Mouse (Mus musculus) G1E (cell line): ENCODE measurements around the gene Shld1. TPM values are rescaled to one million over a fixed set of nuclear protein-coding genes. Genes with fewer than 3 reads are reported as not detected.

Experiments
- ATAC-seq: 2 replicates; pipeline ENCODE4 v1.8.0; 2016; ENCODE audit warnings: mild to moderate bottlenecking; ENCODE audit not compliant: insufficient number of reproducible peaks, poor library complexity, low FRiP score, severe bottlenecking; ENCODE audit errors: extremely low read depth
- DNase-seq: peaks from one replicate; pipeline ENCODE4 v3.0.0; 2012; ENCODE audit warnings: low spot score
- H3K27me3 ChIP-seq: 2 replicates; pipeline ENCODE4 v1.6.1; 2012; ENCODE audit warnings: mild to moderate bottlenecking, low read length, inconsistent platforms; ENCODE audit not compliant: insufficient read depth
- H3K36me3 ChIP-seq: replicated peaks from 2 replicates; pipeline ENCODE3; 2012; ENCODE audit warnings: mild to moderate bottlenecking, inconsistent platforms
- H3K4me1 ChIP-seq: 2 replicates; pipeline ENCODE4 v1.6.1; 2012; ENCODE audit warnings: low read depth, low read length, inconsistent platforms, mixed read lengths; ENCODE audit not compliant: insufficient read depth
- H3K4me3 ChIP-seq: 2 replicates; pipeline ENCODE4 v1.5.1; 2012; ENCODE audit warnings: low read depth, mild to moderate bottlenecking, inconsistent platforms, low read length, moderate library complexity, mixed read lengths
- H3K9me3 ChIP-seq: replicated peaks from 2 replicates; pipeline ENCODE4 v1.6.1; 2012; ENCODE audit warnings: inconsistent platforms
- CTCF ChIP-seq: IDR thresholded peaks from 2 replicates; pipeline ENCODE4 v1.5.1; 2012; ENCODE audit warnings: low read depth, low read length, inconsistent platforms, mixed read lengths
- GATA1 ChIP-seq: IDR thresholded peaks from 2 replicates; pipeline ENCODE4 v1.6.1; 2012; ENCODE audit warnings: borderline replicate concordance, low read length, inconsistent platforms, mixed read lengths
- GATA2 ChIP-seq: IDR thresholded peaks from 2 replicates; pipeline ENCODE4 v1.6.1; 2012; ENCODE audit warnings: low read depth, low read length, inconsistent platforms, borderline replicate concordance
- POLR2AphosphoS5 ChIP-seq: IDR thresholded peaks from 2 replicates; pipeline ENCODE4 v1.6.1; 2012; ENCODE audit warnings: low read depth, low read length, inconsistent platforms; ENCODE audit not compliant: insufficient replicate concordance
- TAL1 ChIP-seq: conservative IDR thresholded peaks from 2 replicates; pipeline ENCODE4 v1.6.1; 2012; ENCODE audit warnings: low read depth, low read length, inconsistent platforms, mixed read lengths
- polyA plus RNA-seq: library from polyadenylated mRNA; stranded (reverse); fragments of >175 nt; gene quantifications from 2 replicates; pipeline ENCODE4 v1.2.3, GENCODE M21; 2012
- total RNA-seq, 2 experiments: library from RNA; stranded (forward) in 1 of 2; stranded (reverse) in 1 of 2; fragments of 200-1000 nt in 1 of 2; fragments of >200 nt in 1 of 2; fragmentation: Nextera tagmentation in 1 of 2; gene quantifications; 2 replicates each; pipeline ENCODE4 v1.2.3; 2014 to 2017

Shld1 gene
- total and polyA plus RNA-seq, 3 experiments = 2.7 to 15.0 (median 5.2) TPM

GRCm38 (mm10) chr2:132716154-132716553 lies 29.4 kb downstream of the Shld1 start:
- Histone ChIP-seq H3K4me1 (peaks cover 14% of the 10 kb centered on the region), H3K27me3 (no peaks in the 10 kb centered on the region), H3K9me3 (no peaks in the 10 kb centered on the region), H3K4me3 (no peak overlapping the region), H3K36me3 (peaks cover 5% of the 10 kb centered on the region)
- DNase-seq = no peak
- TF ChIP-seq CTCF (peak; percentile 73), GATA1 (no peak)
- peak; percentile 76 for ATAC-seq

GRCm38 (mm10) chr2:132716901-132717536 lies 30.3 kb downstream of the Shld1 start:
- no peaks in the 10 kb centered on the region for H3K9me3 ChIP-seq
- TF ChIP-seq POLR2AphosphoS5 = no peak
- TF ChIP-seq CTCF = no peak
- peaks cover 5% of the 10 kb centered on the region for H3K36me3 ChIP-seq
- H3K27me3 ChIP-seq = no peaks in the 10 kb centered on the region
- H3K4me1 ChIP-seq = peaks cover 21% of the 10 kb centered on the region
- DNase-seq (no peak), ATAC-seq (no peak)
- no peak overlapping the region for H3K4me3 ChIP-seq

- no peak for TF ChIP-seq GATA2
- TF ChIP-seq TAL1 = no peak
- TF ChIP-seq POLR2AphosphoS5 = no peak
- no peak for TF ChIP-seq GATA1
- DNase-seq (no peak), ATAC-seq (no peak)
- H3K36me3 ChIP-seq = peaks cover 5% of the 10 kb centered on the region
- no peaks in the 10 kb centered on the region for H3K27me3 ChIP-seq
- H3K9me3 ChIP-seq = no peaks in the 10 kb centered on the region
- peaks cover 26% of the 10 kb centered on the region for H3K4me1 ChIP-seq
- H3K4me3 ChIP-seq = no peak overlapping the region
Measured at GRCm38 (mm10) chr2:132717537-132717912, 30.8 kb downstream of the Shld1 start.

GRCm38 (mm10) chr2:132720921-132721566 lies 34.3 kb downstream of the Shld1 start:
- Histone ChIP-seq H3K27me3 (no peaks in the 10 kb centered on the region), H3K4me3 (no peak overlapping the region), H3K36me3 (peaks cover 10% of the 10 kb centered on the region), H3K4me1 (peaks cover 55% of the 10 kb centered on the region), H3K9me3 (no peaks in the 10 kb centered on the region)
- TF ChIP-seq GATA1 (no peak), GATA2 (no peak), TAL1 (no peak), POLR2AphosphoS5 (no peak), CTCF (no peak)
- no peak for ATAC-seq
- DNase-seq = no peak

DNA sequence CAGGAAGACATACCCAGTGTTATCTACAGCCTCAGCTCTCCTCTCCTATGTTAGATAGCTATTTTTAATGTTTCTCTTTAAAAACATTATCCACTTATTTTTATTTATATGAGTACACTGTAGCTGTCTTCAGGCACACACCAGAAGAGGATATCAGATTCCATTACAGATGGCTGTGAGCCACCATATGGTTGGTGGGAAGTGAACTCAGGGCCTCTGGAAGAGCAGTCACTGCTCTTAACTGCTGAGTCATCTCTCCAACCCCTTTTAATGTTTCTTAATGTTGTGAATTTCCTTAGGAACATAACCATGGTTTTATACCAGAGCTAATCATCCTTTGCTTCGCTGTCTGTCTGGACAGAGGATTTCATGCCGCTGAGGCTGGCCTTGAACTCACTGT lies 35.1 kb downstream of the Shld1 start:
- ATAC-seq (no peak), DNase-seq (no peak)
- H3K4me3 ChIP-seq = no peak overlapping the region
- H3K36me3 ChIP-seq = peaks cover 9% of the 10 kb centered on the region
- H3K9me3 ChIP-seq = no peaks in the 10 kb centered on the region
- peaks cover 51% of the 10 kb centered on the region for H3K4me1 ChIP-seq
- TF ChIP-seq GATA2 = no peak
- TF ChIP-seq GATA1 = no peak
- no peak for TF ChIP-seq POLR2AphosphoS5
- no peak for TF ChIP-seq CTCF
- TF ChIP-seq TAL1 = no peak
- no peaks in the 10 kb centered on the region for H3K27me3 ChIP-seq

DNA sequence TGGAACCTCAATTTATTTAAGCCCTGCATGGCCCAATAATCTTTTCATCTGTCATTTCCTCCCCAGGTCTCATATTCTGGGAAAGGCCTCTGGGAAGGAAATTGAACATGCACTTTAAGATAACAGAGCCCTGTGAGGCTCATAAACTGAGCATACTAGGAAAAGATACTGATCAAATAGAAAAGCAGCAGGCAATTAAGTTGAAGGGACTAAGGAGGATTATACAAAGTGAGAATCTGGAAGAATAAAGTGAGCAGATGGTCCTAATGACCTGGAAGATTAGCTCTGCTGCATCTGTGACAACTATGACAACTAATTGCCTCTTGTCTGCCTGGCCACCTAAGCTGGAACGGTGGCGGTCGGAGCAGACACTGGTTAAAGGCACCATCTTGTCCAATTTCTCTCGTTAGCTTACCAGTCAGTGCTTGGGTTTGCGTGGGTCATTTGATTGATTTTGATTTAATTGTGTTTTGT lies 37.3 kb downstream of the Shld1 start:
- peaks cover 57% of the 10 kb centered on the region for H3K4me1 ChIP-seq
- no peaks in the 10 kb centered on the region for H3K9me3 ChIP-seq
- peak; percentile 57 for DNase-seq
- H3K27me3 ChIP-seq = no peaks in the 10 kb centered on the region
- ATAC-seq = peak; percentile 87
- peak overlapping the region; percentile 38; the same call in 1 of the 2 replicates for H3K4me3 ChIP-seq
- TF ChIP-seq CTCF (no peak), POLR2AphosphoS5 (no peak), TAL1 (peak; percentile 71)
- peaks cover 9% of the 10 kb centered on the region for H3K36me3 ChIP-seq

GRCm38 (mm10) chr2:132724561-132724960 lies 37.8 kb downstream of the Shld1 start:
- TF ChIP-seq GATA1 (no peak), POLR2AphosphoS5 (no peak), TAL1 (no peak), CTCF (no peak), GATA2 (no peak)
- H3K36me3 ChIP-seq = peaks cover 9% of the 10 kb centered on the region
- DNase-seq (no peak), ATAC-seq (no peak)
- no peaks in the 10 kb centered on the region for H3K27me3 ChIP-seq
- no peaks in the 10 kb centered on the region for H3K9me3 ChIP-seq
- H3K4me1 ChIP-seq = peaks cover 61% of the 10 kb centered on the region
- H3K4me3 ChIP-seq = peak overlapping the region; percentile 35; the same call in 1 of the 2 replicates
